Mouse (Mus musculus) adrenal gland, adult 18-20 months (tissue): Measurements from ENCODE around the gene Smchd1. TPM values are rescaled to one million over a fixed set of nuclear protein-coding genes. Genes with fewer than 3 reads are reported as not detected.

Experiments
- DNase-seq, 2 experiments: peaks; one replicate each; pipeline ENCODE4 v3.0.0; 2021 to 2022; ENCODE audit warnings: low spot score in 2 of 2
- long read RNA-seq, 2 experiments: library from polyadenylated mRNA; stranded (forward); transcript quantifications; one replicate each; pipeline ENCODE4 v2.0.0; 2021
- total RNA-seq, 2 experiments: library from RNA; stranded (reverse); gene quantifications; 1 replicate in 1 of 2; 2 replicates in 1 of 2; pipeline ENCODE4 v1.2.3; 2021

Smchd1 gene
- 10 to 100 TPM; 38.9 to 51.1 TPM for total RNA-seq
- long read RNA-seq, experiment 1, full-length matches to known transcripts: 7 of 15 reads
- long read RNA-seq, experiment 1, partial matches to known transcripts: 7 of 15 reads
- long read RNA-seq, experiment 1, other reads (novel, unspliced or antisense): 1 of 15 reads
- long read RNA-seq, experiment 2, full-length matches to known transcripts: 2 of 13 reads
- long read RNA-seq, experiment 2, partial matches to known transcripts: 8 of 13 reads
- long read RNA-seq, experiment 2, other reads (novel, unspliced or antisense): 3 of 13 reads

DNA sequence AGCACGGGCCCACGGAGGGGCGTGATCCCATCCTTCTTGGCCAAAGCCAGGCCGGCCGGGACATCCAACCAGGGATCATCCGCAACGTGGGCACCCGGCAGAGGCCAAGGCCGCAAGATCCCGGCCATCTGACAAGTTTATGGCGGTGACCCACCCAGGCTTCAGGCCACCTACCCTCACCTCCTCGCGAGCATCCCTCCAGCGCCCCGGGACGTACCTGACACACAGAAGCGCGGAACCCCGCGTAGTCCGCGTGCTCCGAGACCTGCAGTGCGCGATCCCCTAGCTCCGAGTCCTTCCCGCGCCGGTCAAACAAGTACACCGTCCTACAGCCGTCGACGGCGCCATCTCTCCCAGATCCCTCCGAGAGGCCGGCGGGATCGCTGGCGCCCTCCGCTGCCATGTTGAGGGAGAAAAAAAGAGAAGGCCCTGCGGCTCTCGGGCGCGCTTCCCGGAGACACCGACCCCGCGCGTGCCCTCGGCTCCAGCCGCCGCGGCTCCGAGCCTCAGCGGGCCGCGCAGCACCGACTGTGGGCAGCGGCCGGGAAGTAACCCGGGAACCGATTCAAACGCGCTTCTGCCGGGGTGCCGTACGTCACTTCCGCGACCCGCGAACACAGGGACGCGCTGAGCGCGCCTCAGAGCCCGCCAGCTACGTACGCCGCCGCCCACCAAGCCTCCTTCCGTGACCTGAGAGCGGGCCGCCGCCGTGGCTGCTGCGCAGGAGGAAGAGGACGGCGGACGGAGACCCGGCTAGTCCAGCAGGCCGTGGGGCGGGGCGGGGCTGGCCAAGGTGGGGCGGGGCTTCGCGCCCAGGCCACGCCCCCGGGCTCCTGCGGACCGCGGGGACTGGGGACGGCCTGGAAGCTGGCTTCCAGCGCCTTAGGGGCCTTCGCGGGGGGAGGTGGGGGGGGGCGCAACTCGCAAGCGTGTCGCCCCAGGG, at the start of gene Smchd1:
Smchd1 (minus strand) TSS at position 582 of the 943 bp plus-strand sequence.
- DNase-seq: peak; percentile 91 to 92

DNA sequence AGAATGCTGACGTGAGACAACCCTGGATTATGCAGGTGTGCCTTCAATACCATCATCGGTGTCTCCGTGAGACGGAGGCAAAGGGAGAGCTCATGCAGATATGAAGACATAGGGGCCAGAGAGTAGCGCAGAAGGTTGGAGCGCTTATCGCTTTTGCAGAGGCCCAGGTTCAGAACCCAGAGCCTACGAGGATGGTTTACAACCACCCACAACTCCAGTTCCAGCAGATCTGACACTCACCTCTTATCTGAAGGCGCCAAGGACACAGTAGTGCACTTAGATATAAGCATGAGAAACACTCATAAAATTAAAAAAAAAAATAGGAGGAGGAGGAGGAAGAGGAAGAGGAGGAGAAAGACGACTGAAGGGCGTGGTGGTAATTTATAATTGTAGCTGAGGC, 35.2 kb upstream of the Smchd1 start:
- no peak for DNase-seq

DNA sequence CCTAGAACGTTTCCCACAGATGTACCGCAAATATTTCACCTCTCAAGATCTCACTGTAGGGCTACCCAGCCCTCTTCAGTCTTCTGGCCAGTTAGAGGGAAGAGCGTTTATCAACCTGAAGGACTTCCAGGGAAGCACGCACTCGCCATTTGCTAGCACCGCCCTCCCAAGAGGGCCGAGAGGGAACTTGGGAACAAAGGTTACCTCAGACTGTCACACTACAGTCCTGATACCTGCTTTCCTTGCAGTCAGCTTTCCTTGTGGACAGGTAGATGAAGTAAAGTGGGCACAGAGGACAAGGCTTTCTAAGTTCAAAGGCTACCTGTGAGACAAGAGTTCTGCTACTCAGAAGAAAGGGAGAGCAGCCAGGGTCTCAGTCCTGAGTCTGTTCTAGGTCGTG, 31.7 kb upstream of the Smchd1 start:
- DNase-seq: no peak

DNA sequence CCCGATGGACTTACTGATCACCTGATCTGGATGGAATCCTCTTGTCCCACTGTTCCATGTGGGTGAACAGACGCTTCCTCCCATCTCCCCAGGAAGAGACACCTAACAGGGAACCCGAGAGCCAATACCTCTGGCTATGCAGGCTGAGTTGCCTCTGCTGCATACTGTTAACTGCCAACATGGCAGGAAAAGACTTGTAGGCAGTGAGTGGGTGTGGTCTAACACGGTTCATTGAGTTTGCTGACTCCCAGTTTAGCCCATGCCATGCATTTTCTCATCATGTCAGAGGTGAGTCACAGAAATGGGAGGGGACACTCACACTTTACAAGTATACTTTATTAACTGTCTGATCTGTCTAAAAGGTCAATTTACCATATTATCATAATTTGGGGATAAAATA, 20.6 kb upstream of the Smchd1 start:
- no peak for DNase-seq

DNA sequence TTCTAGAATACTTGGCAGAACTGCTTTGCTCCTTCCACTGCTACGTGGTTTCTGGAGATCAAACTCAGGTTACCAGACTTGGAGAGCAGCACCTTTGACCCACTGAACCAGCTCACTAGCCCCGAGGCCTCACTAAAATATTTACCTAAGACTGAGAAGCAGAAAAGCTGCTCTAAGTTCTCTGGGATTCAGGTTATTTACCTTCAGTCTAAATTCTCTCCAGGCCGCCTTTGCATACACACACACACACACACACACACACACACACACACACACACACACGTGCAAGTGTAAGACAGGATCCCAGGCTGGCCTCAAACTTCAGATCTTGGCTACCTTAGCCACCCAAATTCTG, 16.2 kb upstream of the Smchd1 start:
- DNase-seq: no peak

DNA sequence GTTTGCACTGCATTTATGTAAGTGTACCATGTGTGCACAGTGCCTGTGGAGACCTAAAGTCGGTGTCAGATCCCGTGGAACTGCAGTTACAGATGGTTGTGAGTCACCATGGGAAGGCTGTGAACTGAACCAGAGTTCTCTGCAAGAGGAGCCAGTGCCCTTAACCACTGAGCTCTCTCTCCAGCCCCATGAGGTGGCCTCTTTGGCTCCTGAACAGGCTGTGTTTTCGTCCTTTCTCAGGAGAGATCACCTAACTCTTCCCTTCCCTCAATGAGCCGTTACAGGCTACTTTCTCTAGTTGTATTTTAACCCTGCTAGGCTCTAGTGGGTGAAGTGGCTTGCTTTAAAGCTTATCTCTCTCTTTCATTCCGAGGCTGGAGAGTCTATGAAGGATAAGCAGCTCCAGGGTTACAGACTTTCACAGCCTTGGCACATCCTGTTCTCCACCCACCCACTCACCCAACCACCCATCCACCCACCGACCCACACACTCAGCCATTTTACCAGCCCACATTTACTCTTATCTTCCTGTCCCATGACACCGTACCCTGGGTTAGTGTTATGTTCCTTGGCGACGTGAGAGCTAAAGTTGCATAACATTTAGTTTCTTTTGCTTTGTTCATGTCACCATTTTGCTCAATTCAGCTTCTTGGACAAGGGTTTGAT, 15.7 kb upstream of the Smchd1 start:
- no peak for DNase-seq

DNA sequence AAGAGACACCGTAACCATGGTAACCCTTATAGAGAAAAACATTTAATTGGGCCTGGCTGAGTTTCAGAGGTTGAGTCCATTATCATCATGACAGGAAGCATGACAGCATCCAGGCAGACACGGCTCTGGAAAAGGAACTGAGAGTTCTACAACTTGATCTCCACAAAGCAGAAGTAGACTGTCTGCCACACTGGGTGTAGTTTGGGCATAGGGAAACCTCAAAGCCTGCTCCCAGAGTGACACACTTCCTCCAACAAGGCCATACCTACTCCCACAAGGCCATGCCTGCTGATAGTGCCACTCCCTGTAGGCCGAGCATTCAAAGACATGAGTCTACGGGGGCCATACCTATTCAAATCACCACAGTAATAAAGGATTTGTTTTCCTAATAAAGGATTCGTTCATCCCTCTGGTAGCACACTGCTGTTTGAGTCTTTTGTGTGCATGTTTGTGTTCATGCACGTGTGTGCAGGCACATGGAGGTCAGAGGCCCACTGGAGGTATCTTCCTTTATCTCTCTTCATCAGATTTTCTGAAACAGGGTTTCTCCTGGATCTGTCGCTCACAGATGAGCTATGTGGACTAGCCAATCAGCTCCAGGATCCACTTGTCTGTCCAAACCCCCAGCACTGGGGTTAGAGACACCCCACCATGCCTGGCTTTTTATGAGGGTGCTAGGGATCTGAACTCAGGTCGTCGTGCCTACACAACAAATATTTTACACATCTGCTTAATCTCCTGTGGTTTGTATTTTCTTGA, 14.7 kb upstream of the Smchd1 start:
- DNase-seq: no peak

DNA sequence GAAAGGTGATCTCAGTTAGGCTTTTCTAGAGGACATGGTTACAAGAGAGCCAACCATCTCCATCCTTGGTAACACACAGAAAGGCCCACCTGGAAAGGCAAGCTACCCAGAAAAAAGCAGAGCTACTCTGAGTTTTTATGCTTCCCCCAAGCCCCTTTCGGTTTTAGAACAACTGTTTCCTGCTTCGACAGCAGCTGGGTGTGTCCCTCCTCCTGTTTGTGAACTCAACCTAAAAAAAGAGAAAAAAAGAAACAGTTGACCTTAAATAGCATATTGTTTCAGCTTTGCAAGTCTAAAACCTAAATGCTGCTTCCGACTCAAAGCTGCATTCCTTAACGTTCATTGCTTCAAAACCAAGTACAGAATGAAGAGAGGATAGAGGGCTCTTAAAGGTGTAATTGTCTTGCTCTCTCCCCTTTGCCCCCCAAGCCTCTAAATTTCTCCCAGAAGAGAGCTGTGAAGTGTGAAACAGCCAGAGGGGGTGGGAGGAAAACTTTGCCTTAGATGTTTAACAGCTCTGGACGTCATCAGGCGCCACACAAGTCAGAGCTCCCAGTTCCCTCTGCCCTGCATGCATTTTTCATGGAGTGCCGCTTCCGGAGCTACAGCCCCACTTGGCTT, 11.2 kb upstream of the Smchd1 start:
- DNase-seq: no peak

DNA sequence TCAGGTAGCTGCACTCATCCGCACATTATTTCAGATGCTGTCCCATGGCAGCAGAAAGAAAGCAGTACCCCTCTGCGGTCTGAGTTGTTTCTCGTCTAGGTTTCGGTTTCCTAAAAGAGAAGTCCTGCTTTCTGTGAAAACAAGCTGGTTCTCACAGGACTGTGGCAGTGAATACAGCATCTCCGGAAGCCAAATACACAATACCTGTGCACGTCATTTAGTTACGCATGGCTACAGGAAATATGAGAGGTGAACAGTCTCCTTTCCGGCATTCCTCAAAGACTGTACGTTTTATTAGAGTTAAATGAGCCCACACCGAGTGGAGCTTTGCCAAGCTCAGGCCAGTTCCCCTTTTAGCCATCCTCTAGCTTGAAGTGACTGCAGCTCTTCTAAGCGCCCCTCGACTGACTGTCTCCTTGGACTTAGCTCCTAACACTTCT, 10.7 kb upstream of the Smchd1 start:
- DNase-seq: no peak

DNA sequence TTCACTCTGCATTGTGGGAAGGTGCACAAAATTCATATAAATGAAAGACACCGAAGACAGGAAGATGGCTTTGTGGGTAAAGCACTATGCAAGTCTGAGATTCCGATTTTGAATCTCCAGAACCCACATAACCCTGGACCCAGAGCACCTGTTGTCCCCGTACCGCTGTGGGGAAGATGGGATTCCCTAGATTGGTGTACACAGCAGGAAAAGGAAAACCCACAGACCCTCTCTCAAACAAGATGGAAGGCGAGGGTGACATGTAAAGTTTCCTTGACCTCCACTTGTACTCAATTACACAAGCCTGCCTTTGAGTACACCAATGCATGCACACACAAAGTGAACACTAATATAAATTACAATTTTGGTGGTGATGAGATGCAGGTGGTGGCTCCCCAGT, 9.6 kb upstream of the Smchd1 start:
- DNase-seq: no peak

DNA sequence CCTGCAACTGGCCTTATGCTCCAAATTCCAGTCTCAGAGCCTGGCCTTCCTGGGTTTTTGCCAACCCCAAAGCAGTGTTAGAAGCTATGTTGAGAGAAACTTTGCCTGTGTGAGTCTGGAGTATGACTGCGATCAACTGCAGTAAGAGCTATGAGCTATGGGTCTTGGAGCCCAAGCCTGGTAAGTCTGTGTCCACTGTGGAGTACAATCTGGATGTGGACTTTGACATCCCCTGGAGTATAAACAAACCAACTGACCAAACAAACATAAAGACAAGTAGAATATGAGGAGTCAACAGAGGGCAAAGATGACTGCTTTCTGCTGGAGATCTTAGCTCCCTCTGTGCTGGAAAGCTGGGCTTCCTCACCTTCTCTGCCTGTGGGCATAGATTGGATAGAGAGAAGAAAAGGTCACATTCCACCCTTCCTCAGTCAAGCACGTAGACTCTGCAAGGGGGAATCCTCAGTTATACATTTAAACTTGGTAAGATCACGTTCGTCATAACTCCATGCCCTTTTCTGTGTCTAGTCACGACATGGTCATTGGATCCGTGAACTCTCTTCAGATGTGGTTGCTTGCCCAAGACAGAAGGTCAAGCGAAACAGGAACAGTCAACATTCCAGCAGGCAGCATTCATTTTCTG, 8.4 kb upstream of the Smchd1 start:
- DNase-seq: no peak

DNA sequence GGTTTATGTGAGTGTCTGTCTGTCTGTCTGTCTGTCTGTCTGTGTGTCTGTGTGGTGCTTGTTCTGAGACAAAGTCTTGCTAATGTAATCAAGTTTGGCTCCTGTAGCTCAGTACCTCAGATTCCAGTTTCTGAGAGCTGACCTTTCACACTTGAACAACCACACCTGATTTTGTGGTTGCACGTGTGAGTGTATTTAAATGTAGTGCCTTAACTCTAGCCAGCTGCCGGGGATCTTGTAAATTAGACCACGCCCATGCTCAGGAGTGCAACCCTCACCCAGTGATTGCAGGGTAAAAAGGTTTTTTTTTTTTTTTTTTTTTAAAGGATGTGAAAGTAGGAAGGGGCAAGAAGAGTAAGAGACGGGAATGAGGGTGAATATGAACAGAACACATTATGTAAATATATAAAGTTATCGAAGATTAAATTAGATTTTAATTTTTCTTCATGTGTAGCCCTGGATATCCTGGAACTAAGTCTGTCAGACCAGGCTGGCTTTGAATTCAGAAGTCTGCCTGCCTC, 4.3 kb upstream of the Smchd1 start:
- no peak for DNase-seq

DNA sequence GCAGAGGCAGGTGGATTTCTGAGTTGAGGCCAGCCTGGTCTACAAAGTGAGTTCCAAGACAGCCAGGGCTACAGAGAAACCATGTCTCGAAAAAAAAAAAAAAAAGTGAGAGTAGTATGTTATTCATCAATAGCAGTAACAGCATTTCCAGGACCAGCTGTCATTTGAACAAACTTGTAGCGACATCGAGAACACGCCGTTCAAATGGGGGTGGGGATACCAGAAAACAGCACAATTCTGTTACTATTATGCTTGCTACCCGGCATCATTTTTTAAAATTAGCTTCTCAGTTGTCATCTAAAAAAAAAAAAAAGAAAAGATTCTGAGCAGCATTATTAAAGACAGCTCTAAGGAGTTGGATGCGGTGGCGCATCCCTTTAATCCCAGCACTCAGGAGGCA, 2.3 kb upstream of the Smchd1 start:
- no peak for DNase-seq

DNA sequence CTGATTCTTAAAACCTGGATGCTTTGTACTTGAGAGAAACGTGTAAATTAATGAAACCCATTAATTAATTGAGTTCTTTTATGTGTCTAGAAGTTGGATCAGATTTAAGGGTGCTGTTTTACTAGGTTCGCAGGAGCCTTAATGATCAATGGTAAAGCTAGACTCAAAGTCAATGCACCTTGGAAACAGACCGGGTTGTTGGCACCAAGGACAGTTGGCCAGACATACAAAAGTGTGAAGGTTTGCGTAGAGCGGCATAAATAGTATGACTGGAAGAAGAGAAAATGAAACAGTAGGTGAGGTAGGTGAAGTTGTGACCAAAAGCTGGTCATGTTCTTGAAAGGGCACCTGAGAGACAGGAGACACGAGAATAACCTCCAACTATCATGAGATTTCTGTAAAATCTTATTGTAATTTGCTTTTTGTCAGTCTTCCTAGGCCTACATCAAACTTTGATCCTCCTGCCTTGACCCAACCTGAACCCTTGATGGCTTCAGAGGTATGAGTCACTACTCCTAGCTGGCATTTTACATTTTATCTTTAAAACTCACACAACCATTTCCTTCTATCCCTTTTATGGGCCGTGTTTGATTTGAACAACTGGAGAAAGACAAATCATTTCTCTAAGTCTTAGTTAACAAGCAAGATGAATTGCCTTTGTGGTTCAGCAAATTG, 1.3 kb upstream of the Smchd1 start:
- no peak for DNase-seq

DNA sequence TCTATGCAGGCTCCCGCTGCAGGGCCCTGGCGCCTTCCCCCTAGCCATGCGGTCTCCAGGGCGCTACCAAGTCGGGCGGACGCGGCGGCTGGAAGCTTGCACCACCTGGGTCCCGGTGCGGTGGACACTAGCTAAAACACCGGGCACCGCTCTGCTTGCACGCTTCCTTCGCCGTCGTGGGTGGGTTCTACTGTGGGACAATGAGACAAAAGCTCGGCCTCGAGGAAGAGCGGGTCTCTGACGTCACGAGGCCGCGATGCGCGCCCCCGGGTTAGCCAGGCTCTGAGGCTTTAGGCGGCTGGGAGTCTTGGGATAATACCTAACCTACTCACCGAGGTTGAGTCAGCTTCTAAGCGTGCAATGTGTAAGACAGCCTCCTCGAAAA, 554 bp upstream of the Smchd1 start:
- peak; percentile 64 for DNase-seq

DNA sequence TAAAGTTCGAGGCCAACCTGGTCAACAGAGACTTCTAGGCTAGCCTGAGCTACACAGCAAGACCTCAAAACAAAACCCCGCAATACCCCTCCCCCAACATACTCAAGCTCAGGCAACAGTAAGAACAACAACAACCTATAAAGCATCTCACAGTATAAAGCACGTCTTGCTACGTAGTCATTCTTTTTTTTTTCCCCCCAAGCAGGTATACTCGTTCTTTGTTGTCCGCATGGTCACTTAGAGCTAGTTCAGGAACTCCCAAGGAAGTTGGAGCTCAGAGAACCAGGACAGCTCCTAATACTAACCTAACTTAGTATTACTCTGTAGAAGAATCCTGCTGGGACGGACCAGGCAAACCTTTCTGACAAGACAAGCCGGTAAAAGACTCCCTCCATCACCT, 1.0 kb downstream of the Smchd1 start:
- no peak for DNase-seq

DNA sequence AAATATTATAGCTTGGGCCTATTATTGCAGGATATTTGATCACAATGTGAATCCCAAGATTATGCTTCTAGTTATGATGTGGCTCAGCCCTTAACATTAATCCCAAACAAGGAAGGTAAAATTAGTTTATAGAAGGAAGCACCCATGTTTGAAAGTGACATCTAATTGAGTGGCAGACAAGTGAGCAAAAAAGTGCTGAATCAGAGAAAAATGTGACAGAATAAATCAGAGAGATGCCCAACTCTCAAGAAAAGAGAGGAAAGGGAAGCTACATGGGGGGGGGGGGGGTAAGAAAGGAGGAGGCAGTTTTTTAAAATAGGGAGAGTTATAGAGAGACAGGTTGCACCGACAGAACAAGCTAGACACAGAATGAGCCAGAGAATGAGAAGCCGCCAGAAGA, 3.9 kb downstream of the Smchd1 start:
- DNase-seq: no peak

DNA sequence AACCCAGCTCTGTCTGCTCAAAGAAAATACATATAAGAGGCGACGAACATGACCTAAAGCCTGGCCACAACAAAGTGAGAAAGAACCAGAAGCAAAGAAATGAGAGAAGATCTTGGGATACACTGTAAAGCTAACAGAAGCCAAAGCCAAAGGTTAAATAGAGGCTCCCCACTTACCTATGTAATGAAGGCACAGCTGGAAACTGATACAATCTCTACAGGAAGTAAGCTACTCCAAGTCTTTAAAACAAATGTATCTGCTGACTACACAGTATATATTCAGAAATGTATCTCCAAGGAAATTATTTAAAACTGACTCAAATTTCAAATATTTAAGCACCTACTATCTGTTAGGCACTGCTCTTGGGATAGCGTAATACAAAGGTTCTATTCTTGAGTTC, 14.8 kb downstream of the Smchd1 start:
- no peak for DNase-seq

DNA sequence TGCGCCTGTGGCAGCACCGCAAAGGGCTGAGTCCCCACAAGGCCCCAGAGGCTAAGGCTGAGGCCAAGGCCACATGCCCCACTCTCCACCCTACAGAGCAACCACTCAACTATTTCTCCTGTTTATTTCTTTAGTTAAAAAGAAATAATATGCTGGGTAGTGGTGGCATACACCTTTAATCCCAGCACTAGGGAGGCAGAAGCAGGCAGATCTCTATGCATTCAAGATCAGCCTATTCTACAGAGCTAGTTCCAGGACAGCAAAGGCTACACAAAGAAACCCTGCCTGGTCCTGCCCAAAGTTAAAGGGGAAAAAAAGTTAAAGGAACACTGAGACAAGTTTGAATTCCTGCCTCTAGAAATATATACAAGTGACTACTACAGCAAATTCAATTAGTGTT, 15.3 kb downstream of the Smchd1 start, which contains the start of gene Gm4707:
Gm4707 (minus strand) TSS at position 101 of the 400 bp plus-strand sequence.
- no peak for DNase-seq
